Mouse (Mus musculus): ENCODE measurements at regions not wholly inside any gene's neighbourhood (a gene's known extent, or its start where the extent isn't known, plus 50 kb on each side); places are given as distances from the start of the nearest gene placed in this dataset.

GRCm38 (mm10) chr2:78453411-78453810 is 414.5 kb upstream of the Ube2e3 start:
- no peak for TF ChIP-seq EP300 (IDR thresholded peaks at IDR 0.05; ENCODE audit: low read depth)
- TF ChIP-seq CTCF (IDR thresholded peaks at IDR 0.05; ENCODE audit: low read depth), result no peak
